Mouse (Mus musculus) thymus, adult 2 months (tissue): ENCODE measurements around the gene Ripk4.

Source experiments
- CTCF ChIP-seq: fragments of 200-500 bp; IDR thresholded peaks from 2 replicates; pipeline ENCODE4 v1.5.1; 2012; ENCODE audit warnings: mild to moderate bottlenecking, control low read depth, low read length, moderate library complexity, borderline replicate concordance; ENCODE audit not compliant: control insufficient read depth, poor library complexity, insufficient read depth; ENCODE audit errors: extremely low read depth
- POLR2A ChIP-seq: fragments of 200-500 bp; IDR thresholded peaks from 2 replicates; pipeline ENCODE4 v1.6.1; 2012; ENCODE audit warnings: mild to moderate bottlenecking, low read length, control low read depth, moderate library complexity; ENCODE audit not compliant: control insufficient read depth, poor library complexity, insufficient read depth; ENCODE audit errors: extremely low read depth

GRCm38 (mm10) chr16:97763990-97764340 is 378 bp upstream of the Ripk4 start:
- TF ChIP-seq POLR2A (no peak), CTCF (no peak)
